In the genomic region with DNA sequence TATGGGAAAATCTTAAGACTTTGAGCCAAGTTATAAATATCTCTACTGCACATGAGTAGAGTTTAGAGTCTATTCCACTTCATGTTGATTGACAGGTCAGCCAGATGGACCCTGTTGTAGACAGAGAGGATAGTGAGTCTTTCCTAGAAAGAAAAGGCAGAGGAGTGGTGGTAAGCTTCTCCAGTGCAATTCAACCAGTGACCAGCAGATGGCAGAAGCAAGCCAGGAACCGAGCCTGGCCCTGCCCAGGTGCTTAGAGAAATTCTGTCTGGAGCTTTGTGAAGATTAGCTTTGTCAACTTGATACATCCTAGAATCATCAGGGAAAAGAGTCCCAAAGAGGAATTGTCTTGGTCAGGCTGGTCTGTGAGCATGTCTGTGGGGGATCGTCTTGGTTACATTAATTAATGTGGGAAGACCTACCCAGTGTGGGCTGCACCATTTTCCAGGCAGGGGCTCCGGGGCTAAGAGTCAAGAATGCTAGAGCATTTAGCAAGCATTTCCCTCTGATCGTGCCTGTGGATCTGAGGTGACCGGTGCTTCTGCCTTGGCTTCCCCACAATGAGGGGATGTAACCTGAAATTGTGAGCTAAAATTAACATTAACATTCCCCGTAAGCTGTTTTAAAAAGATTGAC, we compare ENCODE assay signal across 9 mouse cellular contexts.
A peak's percentile ranks its signal among the peaks of the same experiment; 100 is the strongest.
DNase-seq lines count a peak whose midpoint lies in the region; TF ChIP-seq lines count a peak whose summit lies in the region.
"Had no signal": no experiment of that assay in that cellular context is flagged by ENCODE, and none has a peak within 500 bp of the region (broad histone marks: within the 10 kb centered on the region; RNA-seq: fewer than 3 reads in every experiment).

No protein-coding gene starts in this region.

- no peak overlapping the region for H3K4me3 ChIP-seq in lung, adult 2 months (replicated peaks; ENCODE audit: extremely low read depth, low read depth, low read length)
- no peak overlapping the region for H3K4me3 ChIP-seq in olfactory bulb, adult 2 months (ENCODE audit: insufficient read depth, low read depth, low read length)
- H3K4me3 ChIP-seq: embryonic facial prominence, embryonic 13.5 days had no signal

- no peak for TF ChIP-seq POLR2A in lung, adult 2 months (IDR thresholded peaks at IDR 0.05; ENCODE audit: borderline replicate concordance, extremely low read depth, low read depth, low read length)
- no peak for TF ChIP-seq POLR2A in olfactory bulb, adult 2 months (IDR thresholded peaks at IDR 0.05; ENCODE audit: insufficient read depth, low read depth, low read length)

- DNase-seq in CD4-positive helper T cell, adult 2 months (ENCODE audit: low read depth, low spot score), result peak; percentile 50
- peak; percentile 58 for DNase-seq in adrenal gland, adult 2 months
- peak; percentile 78 for DNase-seq in embryo, embryonic 11 days
- DNase-seq in heart, postnatal 4 days, result peak; percentile 86
- peak; percentile 55 for DNase-seq in large intestine, adult 2 months (ENCODE audit: low read depth, low spot score)
- DNase-seq in lung, adult 2 months, result peak; percentile 79
- peak; percentile 34 to 80 for DNase-seq in thymus, postnatal 10 days (ENCODE audit: low spot score in 2 of 2)

- WGBS in large intestine, adult 2 months, result 49% methylated on average over 6 of the region's 6 CpGs
- 42% methylated on average over 6 of the region's 6 CpGs for WGBS in lung, adult 2 months
- WGBS in olfactory bulb, adult 2 months, result 41% methylated on average over 6 of the region's 6 CpGs

- H3K27ac ChIP-seq in olfactory bulb, adult 2 months (ENCODE audit: insufficient read depth, low read depth, low read length), result no peak overlapping the region
- H3K27ac ChIP-seq: embryonic facial prominence, embryonic 13.5 days had no signal

- peak; percentile 87 for TF ChIP-seq CTCF in lung, adult 2 months (IDR thresholded peaks at IDR 0.05; ENCODE audit: insufficient read depth, low read length)
- peak; percentile 60 for TF ChIP-seq CTCF in olfactory bulb, adult 2 months (IDR thresholded peaks at IDR 0.05; ENCODE audit: insufficient read depth, low read depth, low read length)

- H3K4me1 ChIP-seq in lung, adult 2 months (ENCODE audit: control insufficient read depth, insufficient read depth, low read length), result no peaks in the 10 kb centered on the region
- H3K4me1 ChIP-seq in olfactory bulb, adult 2 months (ENCODE audit: control insufficient read depth, insufficient read depth, low read length), result peaks cover 5% of the 10 kb centered on the region; the same call in 1 of the 2 replicates
